Mouse (Mus musculus) liver, postnatal 0 days (tissue): ENCODE data around the gene Slc48a1.

Experiments used
- CTCF ChIP-seq: sonication (generic); IDR thresholded peaks from 2 replicates; pipeline ENCODE4 v1.5.1; 2016; ENCODE audit warnings: antibody characterized with exemption, low read depth
- EP300 ChIP-seq: IDR thresholded peaks from 2 replicates; pipeline ENCODE4 v1.6.1; 2016; ENCODE audit warnings: antibody characterized with exemption, low read depth, mild to moderate bottlenecking

DNA sequence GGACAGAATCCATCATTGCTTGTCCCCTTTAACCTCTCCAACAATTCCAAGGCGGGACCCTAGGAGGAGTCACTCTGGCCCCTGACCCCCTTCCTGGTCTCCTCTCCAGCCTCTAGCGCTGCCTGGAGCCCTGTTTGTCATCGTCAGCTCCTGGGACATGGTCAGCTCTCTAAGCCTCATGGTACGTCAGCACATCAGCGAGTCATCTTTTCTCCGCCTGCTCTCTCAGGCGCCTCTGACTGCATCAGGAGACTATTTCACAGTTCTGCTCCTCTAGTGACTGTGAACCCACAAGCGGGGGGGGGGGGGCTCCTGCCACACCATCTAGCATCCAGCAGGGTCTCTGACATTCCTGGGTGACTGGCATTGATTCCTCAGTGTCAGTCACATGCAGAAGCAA, 23.0 kb upstream of the Slc48a1 start:
- TF ChIP-seq CTCF = no peak
- no peak for TF ChIP-seq EP300
